Mouse (Mus musculus): ENCODE results near the gene Atl2.

Atl2 gene

DNA sequence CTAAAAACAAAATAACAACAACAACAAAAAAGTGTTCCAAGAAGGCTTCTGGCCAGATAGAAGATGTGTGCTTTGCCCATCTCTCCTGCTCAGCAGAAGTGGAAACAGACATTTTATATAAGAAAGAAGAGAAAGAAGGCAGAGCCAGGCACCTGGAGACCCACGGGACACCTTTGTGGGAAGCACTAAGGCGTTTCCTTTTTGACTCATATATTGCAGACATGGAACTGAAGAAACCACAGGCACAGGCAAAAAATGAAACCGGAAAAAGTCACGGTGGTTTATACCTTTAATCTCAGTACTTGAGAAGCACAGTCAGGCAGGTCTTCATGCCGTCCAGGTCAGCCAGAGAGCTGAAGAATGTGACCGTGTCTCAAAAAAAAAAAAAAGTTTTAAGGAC, 79.0 kb downstream of the Atl2 start:
- no peak for DNase-seq

DNA sequence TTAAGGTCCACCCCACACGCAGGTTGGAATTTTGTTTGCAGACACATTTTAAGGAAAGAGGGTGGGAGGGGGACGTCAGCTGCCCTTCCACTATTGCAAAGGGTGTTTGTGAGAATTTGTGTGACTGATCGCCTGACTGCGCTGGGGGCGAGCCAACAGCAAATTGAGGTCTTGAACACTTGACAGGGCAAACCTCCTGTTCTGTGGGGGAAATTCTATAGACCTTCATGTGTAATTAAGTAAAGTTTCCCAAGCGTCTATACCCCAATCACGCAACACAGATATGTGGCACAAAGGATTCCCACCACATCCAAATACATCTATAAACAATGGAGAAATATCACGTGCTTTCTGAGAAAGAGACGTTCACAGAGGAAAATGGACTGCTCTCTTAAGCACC, 85.5 kb downstream of the Atl2 start:
- no peak for DNase-seq

DNA sequence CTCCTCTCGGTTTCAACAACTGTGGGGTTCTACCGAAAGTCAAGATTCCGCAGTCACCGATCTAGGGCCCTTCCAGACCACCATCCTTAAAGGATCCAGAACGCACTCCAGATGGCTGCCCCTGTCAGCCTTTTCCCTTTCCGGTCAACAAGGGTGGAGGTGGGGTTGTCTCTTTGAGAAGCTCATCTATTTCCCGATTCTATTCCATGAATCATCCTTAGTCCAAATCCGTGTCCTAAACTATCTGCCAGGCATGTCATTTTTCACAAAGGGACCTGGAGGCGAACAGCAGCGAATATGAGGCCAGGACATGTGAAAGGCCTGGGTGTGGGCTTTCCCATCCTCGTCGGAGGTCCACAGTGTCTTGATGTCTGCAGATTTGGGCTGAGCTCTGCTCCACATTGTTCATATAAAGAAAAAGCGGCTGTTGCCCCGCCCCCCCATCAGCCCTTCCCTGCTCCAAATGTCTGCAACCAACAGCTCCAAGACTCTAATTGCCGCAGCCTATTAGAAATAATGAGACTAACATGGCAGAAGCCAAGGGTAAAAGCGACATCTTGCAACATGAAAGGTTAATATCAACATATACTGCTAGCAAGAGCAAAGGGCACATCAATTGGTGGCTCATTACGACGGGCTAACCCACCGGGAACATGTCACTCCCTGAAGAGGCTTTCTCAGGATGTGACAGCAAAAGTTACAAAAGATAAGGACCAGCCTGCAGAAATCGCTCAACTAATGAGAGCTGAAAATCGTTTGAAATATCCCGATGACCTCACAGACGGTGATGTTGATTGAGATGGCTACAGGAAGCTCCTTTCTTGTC, 86.2 kb downstream of the Atl2 start:
- no peak for DNase-seq

DNA sequence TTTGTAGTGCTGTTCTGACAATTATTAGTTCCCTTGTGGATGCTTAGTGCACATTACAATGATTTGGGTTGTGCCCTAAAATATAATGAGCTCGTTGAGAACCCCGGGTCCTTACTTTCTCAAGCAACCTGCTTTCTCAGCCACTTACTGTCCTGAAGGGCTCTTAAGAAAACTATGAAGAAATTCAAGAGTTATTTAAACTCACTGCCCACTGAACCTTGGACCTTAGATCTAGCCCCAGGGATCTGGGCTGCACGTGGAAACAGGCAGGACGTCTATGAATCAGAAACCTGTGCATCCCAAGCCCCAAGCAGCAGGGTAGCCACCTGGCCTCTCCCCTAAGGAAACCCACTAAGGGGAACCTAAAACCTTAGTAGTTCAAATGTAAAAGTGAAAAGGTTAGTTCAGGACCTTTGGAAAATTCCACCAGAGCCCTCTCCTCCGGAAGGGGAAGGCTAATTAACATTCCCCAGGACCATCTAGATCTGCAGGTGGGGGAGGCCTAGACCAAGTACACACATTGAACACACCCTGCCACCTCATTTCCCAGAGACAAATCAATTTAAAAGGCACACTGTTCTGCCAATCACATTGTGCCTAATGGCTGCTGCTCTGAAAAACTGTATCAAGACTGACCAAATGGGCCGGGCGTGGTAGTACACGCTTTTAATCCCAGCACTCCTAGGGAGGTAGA, 88.5 kb downstream of the Atl2 start:
- DNase-seq = no peak

DNA sequence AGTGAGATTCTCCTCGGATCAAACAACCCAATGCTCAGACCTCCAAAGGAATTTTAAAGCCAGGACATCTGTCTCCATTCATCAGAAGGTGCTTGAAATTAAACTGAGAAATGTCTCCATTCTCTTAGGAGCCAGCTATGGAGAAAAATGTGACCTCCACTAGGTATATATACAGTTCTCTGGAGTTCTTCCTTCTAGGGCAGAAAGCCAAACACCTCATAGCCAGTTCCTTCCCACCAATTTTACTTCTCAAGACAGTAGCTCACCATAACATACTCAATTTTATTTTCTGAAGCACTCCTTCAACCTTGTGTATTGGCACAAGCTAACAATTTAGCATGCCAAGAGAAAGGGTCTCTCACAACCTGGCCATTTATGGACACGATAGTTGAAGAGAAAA, 91.2 kb downstream of the Atl2 start:
- no peak for DNase-seq

DNA sequence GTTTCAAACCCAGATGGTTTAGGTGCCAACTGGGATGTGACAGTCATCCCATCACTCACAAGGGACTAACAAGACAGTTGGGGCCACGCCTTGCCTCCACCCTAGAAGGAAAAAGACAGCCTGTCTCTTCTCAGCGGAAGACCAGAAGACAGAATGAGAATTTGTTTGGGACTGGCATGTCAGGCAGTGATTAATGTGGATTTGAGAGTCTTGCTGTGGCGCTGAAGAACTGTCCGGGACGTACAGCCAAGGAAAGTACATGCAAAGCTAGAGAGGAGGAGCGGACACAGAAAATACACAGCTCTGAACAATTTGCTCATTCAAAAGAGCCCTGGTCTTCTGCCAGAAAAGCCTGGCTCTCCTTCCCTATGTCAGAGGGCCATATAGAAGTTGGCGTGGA, 93.9 kb downstream of the Atl2 start:
- DNase-seq = no peak

DNA sequence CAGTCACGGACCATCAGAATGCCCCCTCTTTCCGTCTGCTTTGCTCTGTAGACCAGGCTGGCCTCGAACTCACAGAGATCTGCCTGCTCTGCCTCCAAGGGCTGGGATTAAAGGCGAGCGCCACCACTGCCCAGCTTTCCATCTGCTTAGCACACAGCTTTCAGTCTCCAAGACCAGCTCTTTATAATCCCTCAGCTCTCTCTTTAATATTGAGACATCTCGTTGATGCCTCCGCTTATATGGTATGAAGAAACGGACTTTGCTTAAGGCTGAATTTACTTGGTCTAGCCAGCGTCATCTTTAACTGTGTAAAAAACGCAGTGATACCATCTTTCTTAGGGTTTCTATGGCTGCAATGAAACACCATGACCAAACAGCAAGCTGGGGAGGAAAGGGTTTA, 97.1 kb downstream of the Atl2 start:
- no peak for DNase-seq

Data from spleen, adult 18-20 months (tissue).